Mouse (Mus musculus) midbrain, postnatal 0 days (tissue): Measurements from ENCODE around the gene Tigd2. TPM values are rescaled to one million over a fixed set of nuclear protein-coding genes. Genes with fewer than 3 reads are reported as not detected.
A peak's percentile ranks its signal among the peaks of the same experiment; 100 is the strongest.
"Not testable (repeated sequence)": the region's sequence is repeated elsewhere in the genome, so short reads cannot be mapped to it uniquely, and the experiment has no call there.

Experiments used
- ATAC-seq: fragments of 200-750 bp; cut with Nextera tagmentation; 2 replicates; pipeline ENCODE4 v1.8.0; 2017; ENCODE audit warnings: moderate number of reproducible peaks, mild to moderate bottlenecking, moderate TSS enrichment, moderate library complexity; ENCODE audit not compliant: low FRiP score
- DNase-seq: peaks from one replicate; pipeline ENCODE4 v3.0.0-alpha.2; 2015; ENCODE audit warnings: low spot score
- H3K27ac ChIP-seq: fragments of 300-500 bp; sonication (generic); 2 replicates; pipeline ENCODE4 v1.5.1; 2014; ENCODE audit warnings: low read depth, mild to moderate bottlenecking, low read length, mixed read lengths
- H3K27me3 ChIP-seq: fragments of 300-500 bp; sonication (generic); 2 replicates; pipeline ENCODE4 v1.6.1; 2014; ENCODE audit warnings: low read length, control low read depth, mixed read lengths; ENCODE audit not compliant: insufficient read depth
- H3K36me3 ChIP-seq: fragments of 300-500 bp; sonication (generic); 2 replicates; pipeline ENCODE4 v1.6.1; 2014; ENCODE audit warnings: low read length, control low read depth, mixed read lengths; ENCODE audit not compliant: insufficient read depth
- H3K4me1 ChIP-seq: fragments of 300-500 bp; sonication (generic); 2 replicates; pipeline ENCODE4 v1.6.1; 2014; ENCODE audit warnings: mild to moderate bottlenecking, control low read depth, antibody characterized with exemption, low read length, mixed read lengths; ENCODE audit not compliant: insufficient read depth
- H3K4me2 ChIP-seq: fragments of 300-500 bp; sonication (generic); 2 replicates; pipeline ENCODE4 v1.6.1; 2014; ENCODE audit warnings: low read depth, mild to moderate bottlenecking, low read length, mixed read lengths; ENCODE audit not compliant: poor library complexity, severe bottlenecking
- H3K4me3 ChIP-seq: fragments of 300-500 bp; sonication (generic); 2 replicates; pipeline ENCODE4 v1.5.1; 2014; ENCODE audit warnings: low read depth, mild to moderate bottlenecking, low read length, moderate library complexity
- H3K9ac ChIP-seq: fragments of 300-500 bp; sonication (generic); replicated peaks from 2 replicates; pipeline ENCODE4 v1.6.1; 2014; ENCODE audit warnings: mild to moderate bottlenecking, low read length, moderate library complexity, mixed read lengths; ENCODE audit not compliant: poor library complexity, severe bottlenecking
- H3K9me3 ChIP-seq: fragments of 300-500 bp; sonication (generic); 2 replicates; pipeline ENCODE4 v1.6.1; 2016; ENCODE audit warnings: low read length, control low read depth
- CTCF ChIP-seq: IDR thresholded peaks from 2 replicates; pipeline ENCODE4 v1.5.1; 2016; ENCODE audit warnings: antibody characterized with exemption, mild to moderate bottlenecking
- WGBS: fragments of 180-500 bp; shearing (Covaris S2); extraction: QIAGEN DNeasy Blood & Tissue Kit; methylation state at CpG from one replicate; pipeline ENCODE4 v1.1.7; 2014; 5-methylcytosine and 5-hydroxymethylcytosine counted together
- polyA plus RNA-seq: library from polyadenylated mRNA; unstranded; fragments of >200 nt; fragmentation: Nextera tagmentation; extraction: Ambion mirVana; gene quantifications from 2 replicates; pipeline ENCODE4 v1.2.1, GENCODE M21; 2015
- total RNA-seq: library from RNA; depleted of rRNA; stranded (reverse); fragments of >200 nt; gene quantifications from 2 replicates; pipeline ENCODE4 v1.2.3, GENCODE M21; 2014

Tigd2 gene
- total and polyA plus RNA-seq, 2 experiments from 2014 or later, result 10.0 to 13.7 TPM

GRCm38 (mm10) chr6:59173940-59174339, 34.7 kb upstream of the Tigd2 start:
- H3K27me3 ChIP-seq, result no peaks in the 10 kb centered on the region
- H3K4me1 ChIP-seq, result no peaks in the 10 kb centered on the region
- DNase-seq (no peak), ATAC-seq (no peak)
- H3K27ac ChIP-seq, result no peak overlapping the region
- WGBS, result 91% methylated on average over 1 of the region's 1 CpGs
- no peak overlapping the region for H3K4me3 ChIP-seq
- no peaks in the 10 kb centered on the region for H3K9me3 ChIP-seq
- H3K36me3 ChIP-seq, result no peaks in the 10 kb centered on the region
- no peak for TF ChIP-seq CTCF
- H3K9ac ChIP-seq, result no peak overlapping the region
- H3K4me2 ChIP-seq, result no peak overlapping the region

DNA sequence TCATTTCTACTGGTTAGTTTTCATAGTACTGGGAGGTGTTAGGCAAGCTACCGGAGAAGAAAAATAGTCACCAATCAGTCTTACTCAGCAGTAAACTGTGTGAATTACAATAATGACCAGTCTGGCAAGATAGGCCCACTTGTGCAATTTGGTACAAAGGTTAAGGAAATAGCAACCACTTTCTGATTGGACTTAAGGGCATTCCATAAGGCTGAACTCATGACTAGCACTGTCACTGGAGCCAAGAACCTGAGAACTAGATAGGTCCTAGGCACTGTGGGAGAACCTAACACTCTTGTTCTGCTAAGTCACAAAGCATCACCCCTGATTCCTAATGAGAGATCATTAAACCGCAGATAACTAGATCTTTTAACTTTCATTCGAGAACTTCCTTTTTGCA, 30.6 kb upstream of the Tigd2 start:
- Histone ChIP-seq H3K9ac (no peak overlapping the region), H3K27me3 (no peaks in the 10 kb centered on the region), H3K36me3 (no peaks in the 10 kb centered on the region), H3K4me1 (no peaks in the 10 kb centered on the region), H3K9me3 (no peaks in the 10 kb centered on the region), H3K4me3 (no peak overlapping the region), H3K27ac (no peak overlapping the region), H3K4me2 (no peak overlapping the region)
- no peak for TF ChIP-seq CTCF
- ATAC-seq (no peak), DNase-seq (no peak)
- 98% methylated on average over 3 of the region's 3 CpGs for WGBS

DNA sequence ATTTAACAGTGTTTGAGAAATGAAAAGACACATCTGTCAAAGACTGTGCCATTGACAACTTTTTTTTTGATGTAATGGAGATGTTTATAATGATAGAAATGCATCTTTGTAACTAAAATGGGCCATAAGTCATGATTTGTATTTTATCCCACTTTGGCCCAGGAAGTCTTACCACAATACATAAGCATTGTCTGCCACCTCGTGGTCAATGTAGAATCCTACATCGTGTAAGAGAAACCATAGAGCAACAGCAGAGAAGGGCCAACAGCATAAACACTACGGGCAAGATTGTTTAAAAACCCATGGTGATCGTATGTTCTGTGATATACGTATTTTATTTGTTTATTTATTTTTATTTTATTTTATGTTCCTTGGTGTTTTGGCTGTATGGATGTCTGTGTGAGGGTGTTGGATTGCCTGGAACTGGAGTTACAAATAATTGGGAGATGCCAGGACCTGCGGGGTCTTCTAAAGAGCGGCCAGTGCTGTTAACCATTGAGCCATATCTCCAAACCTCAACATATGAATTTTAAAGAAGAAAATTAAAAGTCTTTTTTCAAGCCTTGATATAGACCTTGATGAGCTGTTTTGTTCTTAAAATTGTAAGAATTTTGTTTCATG, 28.2 kb upstream of the Tigd2 start:
- H3K4me2 ChIP-seq, result no peak overlapping the region
- ATAC-seq (peak; percentile 88), DNase-seq (peak; percentile 92)
- peak; percentile 91 for TF ChIP-seq CTCF
- no peak overlapping the region for H3K27ac ChIP-seq
- H3K9ac ChIP-seq, result no peak overlapping the region
- H3K36me3 ChIP-seq, result no peaks in the 10 kb centered on the region
- no peaks in the 10 kb centered on the region for H3K27me3 ChIP-seq
- no peaks in the 10 kb centered on the region for H3K9me3 ChIP-seq
- WGBS, result 42% methylated on average over 7 of the region's 7 CpGs
- H3K4me3 ChIP-seq, result no peak overlapping the region
- H3K4me1 ChIP-seq, result no peaks in the 10 kb centered on the region

DNA sequence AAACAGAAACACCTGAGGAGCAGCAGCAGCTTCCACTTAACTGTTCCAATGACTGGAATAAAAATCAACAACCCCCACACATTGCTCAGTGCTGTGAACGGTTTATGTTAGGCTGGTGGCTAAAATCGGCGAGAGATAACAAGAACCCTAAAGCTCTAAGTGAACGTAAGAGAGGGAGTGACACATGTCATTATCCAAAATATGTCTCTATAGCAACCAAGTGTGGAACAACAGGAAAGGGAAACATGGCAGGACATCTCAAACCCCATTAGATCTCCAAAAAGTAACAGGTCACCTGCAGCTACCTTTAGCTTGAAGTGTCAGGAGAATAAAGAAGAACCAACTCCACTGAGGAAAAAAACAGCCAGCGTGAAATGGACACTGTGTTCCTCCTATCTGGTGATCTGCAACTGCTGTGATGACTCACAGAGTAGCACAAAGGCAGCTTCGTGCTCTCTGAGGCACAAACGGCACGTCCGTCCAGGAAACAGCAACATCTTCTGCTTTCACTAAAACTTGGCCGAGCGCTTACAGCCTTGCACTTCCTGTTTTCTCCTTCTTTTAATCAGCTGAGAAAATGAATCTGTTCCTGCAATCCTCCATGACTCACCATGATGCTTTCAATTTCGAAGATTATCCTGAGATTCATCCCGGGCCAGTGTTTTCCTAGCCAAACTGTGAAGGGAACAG, 23.5 kb upstream of the Tigd2 start:
- no peak for TF ChIP-seq CTCF
- Histone ChIP-seq H3K4me3 (no peak overlapping the region), H3K27me3 (no peaks in the 10 kb centered on the region), H3K4me1 (no peaks in the 10 kb centered on the region), H3K4me2 (no peak overlapping the region), H3K9ac (no peak overlapping the region), H3K27ac (no peak overlapping the region), H3K36me3 (no peaks in the 10 kb centered on the region), H3K9me3 (no peaks in the 10 kb centered on the region)
- no peak for ATAC-seq
- 71% methylated on average over 13 of the region's 13 CpGs for WGBS
- no peak for DNase-seq

DNA sequence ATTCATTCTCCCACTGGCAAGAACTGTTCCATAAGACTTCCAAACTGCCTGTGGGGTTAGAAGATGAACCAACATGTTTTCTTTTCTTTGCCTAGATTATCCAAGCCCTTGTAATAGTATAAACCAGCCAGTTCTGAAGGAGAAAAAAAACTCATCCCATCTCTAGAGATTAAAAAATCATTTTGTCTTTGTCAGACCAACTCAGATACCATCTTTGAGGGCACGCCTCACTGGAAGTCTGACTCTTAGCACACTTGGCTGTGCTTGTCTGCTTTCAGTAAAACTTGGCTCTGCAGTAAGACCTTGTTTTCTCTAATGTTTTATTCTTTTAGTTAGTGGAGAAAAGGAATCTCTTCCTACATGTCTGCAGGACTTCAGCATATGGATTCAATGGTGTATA, 18.7 kb upstream of the Tigd2 start:
- 82% methylated on average over 1 of the region's 1 CpGs for WGBS
- ATAC-seq, result no peak
- no peaks in the 10 kb centered on the region for H3K9me3 ChIP-seq
- no peaks in the 10 kb centered on the region for H3K27me3 ChIP-seq
- no peak overlapping the region for H3K4me2 ChIP-seq
- no peak for DNase-seq
- no peak overlapping the region for H3K27ac ChIP-seq
- no peak for TF ChIP-seq CTCF
- no peak overlapping the region for H3K4me3 ChIP-seq
- H3K36me3 ChIP-seq, result no peaks in the 10 kb centered on the region
- H3K4me1 ChIP-seq, result no peaks in the 10 kb centered on the region
- no peak overlapping the region for H3K9ac ChIP-seq

- not testable (repeated sequence) for ATAC-seq, H3K9ac ChIP-seq, H3K36me3 ChIP-seq, H3K9me3 ChIP-seq, H3K27ac ChIP-seq, H3K4me1 ChIP-seq, H3K27me3 ChIP-seq, DNase-seq, H3K4me2 ChIP-seq, H3K4me3 ChIP-seq
- 68% methylated on average over 3 of the region's 3 CpGs for WGBS
These were observed 14.2 kb upstream of the Tigd2 start for GRCm38 (mm10) chr6:59194518-59194917.
